Mouse (Mus musculus) embryo, embryonic 11 days (tissue): ENCODE data around the gene Chst8.

ENCODE experiments used
- DNase-seq: peaks from one replicate; pipeline ENCODE4 v3.0.0-alpha.2; 2015

The Chst8 gene

GRCm38 (mm10) chr7:34703437-34703836 is 109.1 kb downstream of the Chst8 start:
- no peak for DNase-seq

GRCm38 (mm10) chr7:34702718-34703351 is 109.7 kb downstream of the Chst8 start:
- peak; percentile 84 for DNase-seq

GRCm38 (mm10) chr7:34699888-34700287 is 112.6 kb downstream of the Chst8 start:
- DNase-seq = no peak

GRCm38 (mm10) chr7:34698221-34698620 is 114.3 kb downstream of the Chst8 start:
- no peak for DNase-seq

GRCm38 (mm10) chr7:34696086-34696485 is 116.4 kb downstream of the Chst8 start:
- DNase-seq = no peak

GRCm38 (mm10) chr7:34694898-34695297 is 117.6 kb downstream of the Chst8 start:
- DNase-seq = no peak

- DNase-seq = no peak
These were observed 118.6 kb downstream of the Chst8 start for GRCm38 (mm10) chr7:34693916-34694315.

GRCm38 (mm10) chr7:34693072-34693471 is 119.4 kb downstream of the Chst8 start:
- DNase-seq = no peak

GRCm38 (mm10) chr7:34690111-34690510 is 122.4 kb downstream of the Chst8 start:
- DNase-seq = peak; percentile 52

- no peak for DNase-seq
These were observed 123.5 kb downstream of the Chst8 start for GRCm38 (mm10) chr7:34689028-34689427.

GRCm38 (mm10) chr7:34685801-34686200 is 126.7 kb downstream of the Chst8 start:
- DNase-seq = no peak

- no peak for DNase-seq
These were observed 127.3 kb downstream of the Chst8 start for GRCm38 (mm10) chr7:34685176-34685575.

- no peak for DNase-seq
These were observed 131.6 kb downstream of the Chst8 start for GRCm38 (mm10) chr7:34680771-34681421.

GRCm38 (mm10) chr7:34679886-34680285 is 132.6 kb downstream of the Chst8 start:
- no peak for DNase-seq

GRCm38 (mm10) chr7:34675831-34676514 is 136.5 kb downstream of the Chst8 start:
- DNase-seq = peak; percentile 90

GRCm38 (mm10) chr7:34675120-34675790 is 137.3 kb downstream of the Chst8 start:
- no peak for DNase-seq

GRCm38 (mm10) chr7:34672916-34673315 is 139.6 kb downstream of the Chst8 start:
- no peak for DNase-seq

GRCm38 (mm10) chr7:34671911-34672310 is 140.6 kb downstream of the Chst8 start:
- DNase-seq = peak; percentile 91

GRCm38 (mm10) chr7:34670778-34671177 is 141.7 kb downstream of the Chst8 start:
- no peak for DNase-seq

- DNase-seq = no peak
These were observed 143.2 kb downstream of the Chst8 start for GRCm38 (mm10) chr7:34669336-34669735.

- no peak for DNase-seq
These were observed 144.6 kb downstream of the Chst8 start for GRCm38 (mm10) chr7:34667874-34668273.

GRCm38 (mm10) chr7:34663145-34663544 is 149.4 kb downstream of the Chst8 start:
- no peak for DNase-seq

GRCm38 (mm10) chr7:34662227-34662626 is 150.3 kb downstream of the Chst8 start:
- no peak for DNase-seq
